Mouse (Mus musculus) hindbrain, embryonic 11.5 days (tissue): ENCODE results near the gene Grin1. TPM values are rescaled to one million over a fixed set of nuclear protein-coding genes. Genes with fewer than 3 reads are reported as not detected.

Source experiments
- ATAC-seq: fragments of 200-750 bp; cut with Nextera tagmentation; 2 replicates; pipeline ENCODE4 v1.8.0; 2017; ENCODE audit warnings: mild to moderate bottlenecking, moderate TSS enrichment, moderate library complexity; ENCODE audit not compliant: low FRiP score
- DNase-seq: peaks from one replicate; pipeline ENCODE4 v3.0.0-alpha.2; 2015; ENCODE audit warnings: low spot score
- H3K27ac ChIP-seq: fragments of 300-500 bp; sonication (generic); 2 replicates; pipeline ENCODE4 v1.5.1; 2014; ENCODE audit warnings: mild to moderate bottlenecking, low read depth, low read length
- H3K27me3 ChIP-seq: fragments of 300-500 bp; sonication (generic); 2 replicates; pipeline ENCODE4 v1.6.1; 2014; ENCODE audit warnings: mild to moderate bottlenecking, low read length, moderate library complexity, mixed read lengths; ENCODE audit not compliant: control insufficient read depth, insufficient read depth
- H3K36me3 ChIP-seq: fragments of 300-500 bp; sonication (generic); 2 replicates; pipeline ENCODE4 v1.6.1; 2014; ENCODE audit warnings: mild to moderate bottlenecking, low read length, moderate library complexity, mixed read lengths; ENCODE audit not compliant: control insufficient read depth, insufficient read depth
- H3K4me1 ChIP-seq: fragments of 300-500 bp; sonication (generic); replicated peaks from 2 replicates; pipeline ENCODE4 v1.6.1; 2014; ENCODE audit warnings: low read length, mixed read lengths; ENCODE audit not compliant: control insufficient read depth, insufficient read depth
- H3K4me2 ChIP-seq: fragments of 300-500 bp; sonication (generic); replicated peaks from 2 replicates; pipeline ENCODE4 v1.6.1; 2014; ENCODE audit warnings: mild to moderate bottlenecking, low read depth, low read length
- H3K4me3 ChIP-seq: fragments of 300-500 bp; sonication (generic); 2 replicates; pipeline ENCODE4 v1.5.1; 2014; ENCODE audit warnings: low read depth, low read length
- H3K9ac ChIP-seq: fragments of 300-500 bp; sonication (generic); 2 replicates; pipeline ENCODE4 v1.6.1; 2014; ENCODE audit warnings: low read depth, low read length
- H3K9me3 ChIP-seq: fragments of 300-500 bp; sonication (generic); 2 replicates; pipeline ENCODE4 v1.6.1; 2016; ENCODE audit warnings: low read length; ENCODE audit not compliant: control insufficient read depth
- WGBS: fragments of 180-500 bp; shearing (Covaris S2); extraction: QIAGEN DNeasy Blood & Tissue Kit; methylation state at CpG from one replicate; pipeline ENCODE4 v1.1.7; 2014; 5-methylcytosine and 5-hydroxymethylcytosine counted together
- polyA plus RNA-seq: library from polyadenylated mRNA; unstranded; fragments of >200 nt; fragmentation: Nextera tagmentation; extraction: Ambion mirVana; gene quantifications from 2 replicates; pipeline ENCODE4 v1.2.1, GENCODE M21; 2014

Grin1 gene
- polyA plus RNA-seq, 1 experiment from 2014 or later, result 3.9 TPM

- Histone ChIP-seq H3K9me3 (no peaks in the 10 kb centered on the region), H3K9ac (no peak overlapping the region), H3K27me3 (peaks cover 29% of the 10 kb centered on the region), H3K4me2 (peak overlapping the region; percentile 63), H3K4me1 (peaks cover 3% of the 10 kb centered on the region; the same call in 1 of the 2 replicates), H3K27ac (no peak overlapping the region), H3K36me3 (no peaks in the 10 kb centered on the region), H3K4me3 (peak overlapping the region; percentile 36)
- ATAC-seq (no peak), DNase-seq (no peak)
- WGBS, result 51% methylated on average over 14 of the region's 14 CpGs
These were observed 13.2 kb downstream of the Grin1 start for GRCm38 (mm10) chr2:25305587-25306359.

- WGBS, result 3% methylated on average over 45 of the region's 45 CpGs
- no peak overlapping the region for H3K27ac ChIP-seq
These were observed 14.1 kb downstream of the Grin1 start for GRCm38 (mm10) chr2:25304657-25305541.

GRCm38 (mm10) chr2:25303931-25304656 is 14.9 kb downstream of the Grin1 start:
- Histone ChIP-seq H3K9ac (no peak overlapping the region), H3K4me3 (peak overlapping the region; percentile 36; the same call in 1 of the 2 replicates), H3K27ac (no peak overlapping the region), H3K4me1 (peaks cover 3% of the 10 kb centered on the region; the same call in 1 of the 2 replicates), H3K27me3 (peaks cover 20% of the 10 kb centered on the region), H3K36me3 (no peaks in the 10 kb centered on the region), H3K4me2 (peak overlapping the region; percentile 63; the same call in 1 of the 2 replicates), H3K9me3 (no peaks in the 10 kb centered on the region)
- WGBS, result 75% methylated on average over 7 of the region's 7 CpGs
- no peak for ATAC-seq
- DNase-seq, result no peak

More at GRCm38 (mm10) chr2:25304657-25305541, 14.1 kb downstream of the Grin1 start:
- peaks cover 3% of the 10 kb centered on the region; the same call in 1 of the 2 replicates for H3K4me1 ChIP-seq
- H3K4me3 ChIP-seq, result peak overlapping the region; percentile 36
- DNase-seq (peak; percentile 72), ATAC-seq (peak; percentile 72)
- peaks cover 23% of the 10 kb centered on the region for H3K27me3 ChIP-seq
- H3K9me3 ChIP-seq, result no peaks in the 10 kb centered on the region
- no peaks in the 10 kb centered on the region for H3K36me3 ChIP-seq
- H3K4me2 ChIP-seq, result peak overlapping the region; percentile 63
- peak overlapping the region; percentile 52 for H3K9ac ChIP-seq

GRCm38 (mm10) chr2:25303452-25303851 is 15.5 kb downstream of the Grin1 start:
- H3K4me3 ChIP-seq, result no peak overlapping the region
- no peak overlapping the region for H3K27ac ChIP-seq
- ATAC-seq (no peak), DNase-seq (no peak)
- H3K4me1 ChIP-seq, result peaks cover 3% of the 10 kb centered on the region; the same call in 1 of the 2 replicates
- H3K27me3 ChIP-seq, result peaks cover 15% of the 10 kb centered on the region
- H3K9ac ChIP-seq, result no peak overlapping the region
- H3K9me3 ChIP-seq, result no peaks in the 10 kb centered on the region
- no peaks in the 10 kb centered on the region for H3K36me3 ChIP-seq
- H3K4me2 ChIP-seq, result no peak overlapping the region
- 76% methylated on average over 3 of the region's 3 CpGs for WGBS

GRCm38 (mm10) chr2:25298046-25298445 is 20.9 kb downstream of the Grin1 start:
- DNase-seq (no peak), ATAC-seq (no peak)
- no peaks in the 10 kb centered on the region for H3K36me3 ChIP-seq
- H3K4me2 ChIP-seq, result no peak overlapping the region
- H3K27ac ChIP-seq, result no peak overlapping the region
- no peaks in the 10 kb centered on the region for H3K4me1 ChIP-seq
- no peak overlapping the region for H3K9ac ChIP-seq
- H3K4me3 ChIP-seq, result no peak overlapping the region
- WGBS, result 85% methylated on average over 10 of the region's 10 CpGs
- peaks cover 15% of the 10 kb centered on the region for H3K27me3 ChIP-seq
- H3K9me3 ChIP-seq, result no peaks in the 10 kb centered on the region

GRCm38 (mm10) chr2:25297093-25297492 is 21.9 kb downstream of the Grin1 start:
- no peak overlapping the region for H3K9ac ChIP-seq
- H3K27me3 ChIP-seq, result peaks cover 24% of the 10 kb centered on the region
- H3K9me3 ChIP-seq, result no peaks in the 10 kb centered on the region
- ATAC-seq, result no peak
- H3K4me2 ChIP-seq, result no peak overlapping the region
- peaks cover under 1% of the 10 kb centered on the region; the same call in 1 of the 2 replicates for H3K4me1 ChIP-seq
- no peak overlapping the region for H3K27ac ChIP-seq
- H3K4me3 ChIP-seq, result no peak overlapping the region
- no peaks in the 10 kb centered on the region for H3K36me3 ChIP-seq
- no peak for DNase-seq
- 78% methylated on average over 8 of the region's 8 CpGs for WGBS

GRCm38 (mm10) chr2:25293706-25294105 is 25.3 kb downstream of the Grin1 start:
- no peaks in the 10 kb centered on the region for H3K9me3 ChIP-seq
- H3K27ac ChIP-seq, result no peak overlapping the region
- H3K27me3 ChIP-seq, result peaks cover 58% of the 10 kb centered on the region
- H3K4me2 ChIP-seq, result no peak overlapping the region
- WGBS, result 77% methylated on average over 9 of the region's 9 CpGs
- ATAC-seq, result no peak
- no peak overlapping the region for H3K9ac ChIP-seq
- H3K4me1 ChIP-seq, result peaks cover 5% of the 10 kb centered on the region; the same call in 1 of the 2 replicates
- no peak for DNase-seq
- no peaks in the 10 kb centered on the region for H3K36me3 ChIP-seq
- no peak overlapping the region for H3K4me3 ChIP-seq

- H3K36me3 ChIP-seq, result no peaks in the 10 kb centered on the region
- H3K27ac ChIP-seq, result no peak overlapping the region
- 0% methylated on average over 1 of the region's 1 CpGs for WGBS
- peak; percentile 93 for DNase-seq
- peaks cover 67% of the 10 kb centered on the region for H3K27me3 ChIP-seq
- no peak overlapping the region for H3K9ac ChIP-seq
- H3K4me2 ChIP-seq, result no peak overlapping the region
- H3K4me1 ChIP-seq, result peaks cover 5% of the 10 kb centered on the region; the same call in 1 of the 2 replicates
- ATAC-seq, result no peak
- no peaks in the 10 kb centered on the region for H3K9me3 ChIP-seq
- H3K4me3 ChIP-seq, result no peak overlapping the region
These were observed 26.1 kb downstream of the Grin1 start for GRCm38 (mm10) chr2:25292856-25293255.
